Mouse (Mus musculus): ENCODE data around the gene Muc3a. TPM values are rescaled to one million over a fixed set of nuclear protein-coding genes. Genes with fewer than 3 reads are reported as not detected.

Muc3a gene
- polyA plus RNA-seq, 1 experiment from 2014 or later, result 0.14 TPM

DNA sequence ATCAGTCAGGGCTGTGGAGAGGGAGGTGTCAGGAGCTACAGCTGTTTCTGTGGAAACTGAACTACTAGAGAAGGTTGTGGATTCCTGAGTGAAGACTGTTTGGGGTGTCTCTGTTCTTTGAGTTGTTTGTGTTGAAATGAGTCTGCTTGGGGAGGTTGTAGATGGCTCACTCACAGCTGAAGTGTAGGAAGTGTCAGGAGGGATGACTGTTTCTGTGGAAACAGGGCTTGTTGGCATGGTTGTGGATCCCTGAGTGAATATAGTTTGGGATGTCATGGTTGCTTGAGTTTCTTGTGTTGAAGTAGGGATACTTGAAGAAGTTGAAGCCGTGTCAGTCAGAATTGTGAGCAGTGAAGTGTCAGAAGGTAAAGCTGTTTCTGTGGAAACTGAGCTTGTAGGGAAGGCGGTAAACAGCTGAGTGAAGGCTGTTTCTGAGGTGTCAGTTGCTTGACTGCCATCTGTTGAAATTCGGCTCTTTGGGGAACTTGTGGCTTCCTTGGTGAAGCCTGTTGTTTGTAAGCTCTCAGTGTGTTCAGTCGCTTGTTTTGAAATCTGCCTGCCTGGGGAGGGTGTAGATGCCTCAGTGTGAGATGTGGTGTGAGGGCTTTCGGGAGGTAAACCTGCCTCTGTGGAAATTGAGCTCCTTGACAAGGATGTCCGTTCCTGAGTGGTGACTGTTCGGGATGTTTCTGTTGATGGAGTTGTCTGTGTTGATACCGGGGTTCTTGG lies 32.4 kb downstream of the Muc3a start:
- H3K27me3 ChIP-seq (ENCODE audit: control insufficient read depth, insufficient read depth, low read length), result no peaks in the 10 kb centered on the region
- no peak for DNase-seq
- H3K4me1 ChIP-seq (ENCODE audit: control insufficient read depth, insufficient read depth, low read length), result no peaks in the 10 kb centered on the region
- no peaks in the 10 kb centered on the region for H3K9me3 ChIP-seq (ENCODE audit: control insufficient read depth, low read length)
- H3K36me3 ChIP-seq (ENCODE audit: control insufficient read depth, insufficient read depth, low read length), result no peaks in the 10 kb centered on the region
- no peak overlapping the region for H3K27ac ChIP-seq (replicated peaks; ENCODE audit: low read depth, low read length)
- WGBS, result 80% methylated on average over 8 of the region's 8 CpGs
- H3K4me3 ChIP-seq (replicated peaks; ENCODE audit: low read depth, low read length), result no peak overlapping the region
- ATAC-seq (ENCODE audit: low FRiP score, low TSS enrichment), result no peak
- H3K9ac ChIP-seq (replicated peaks; ENCODE audit: low read length), result no peak overlapping the region
- H3K4me2 ChIP-seq (ENCODE audit: low read length), result no peak overlapping the region

DNA sequence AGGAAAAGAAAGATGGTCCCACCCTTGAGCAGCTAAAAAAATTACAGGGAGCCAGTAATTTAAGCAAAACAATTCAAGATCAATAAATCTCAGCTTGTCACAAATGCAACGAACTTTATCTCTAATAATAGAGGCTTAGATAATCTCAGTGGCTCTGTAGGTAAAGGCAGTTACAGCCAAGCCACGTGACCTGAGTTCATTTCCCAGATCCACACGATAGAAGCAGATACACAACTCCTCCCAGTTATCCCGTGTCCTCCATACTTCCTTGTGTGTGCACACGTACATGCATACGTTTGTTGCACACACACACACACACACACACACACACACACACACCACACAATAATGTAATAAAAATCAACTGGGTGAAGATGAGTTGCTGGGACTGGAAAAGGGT lies 38.2 kb downstream of the Muc3a start:
- H3K4me1 ChIP-seq (ENCODE audit: control insufficient read depth, insufficient read depth, low read length), result no peaks in the 10 kb centered on the region
- 89% methylated on average over 6 of the region's 6 CpGs for WGBS
- DNase-seq, result no peak
- no peaks in the 10 kb centered on the region for H3K27me3 ChIP-seq (ENCODE audit: control insufficient read depth, insufficient read depth, low read length)
- H3K36me3 ChIP-seq (ENCODE audit: control insufficient read depth, insufficient read depth, low read length), result no peaks in the 10 kb centered on the region
- ATAC-seq (ENCODE audit: low FRiP score, low TSS enrichment), result no peak
- no peak overlapping the region for H3K4me2 ChIP-seq (ENCODE audit: low read length)
- no peaks in the 10 kb centered on the region for H3K9me3 ChIP-seq (ENCODE audit: control insufficient read depth, low read length)
- no peak overlapping the region for H3K27ac ChIP-seq (replicated peaks; ENCODE audit: low read depth, low read length)
- H3K9ac ChIP-seq (replicated peaks; ENCODE audit: low read length), result no peak overlapping the region
- H3K4me3 ChIP-seq (replicated peaks; ENCODE audit: low read depth, low read length), result no peak overlapping the region

DNA sequence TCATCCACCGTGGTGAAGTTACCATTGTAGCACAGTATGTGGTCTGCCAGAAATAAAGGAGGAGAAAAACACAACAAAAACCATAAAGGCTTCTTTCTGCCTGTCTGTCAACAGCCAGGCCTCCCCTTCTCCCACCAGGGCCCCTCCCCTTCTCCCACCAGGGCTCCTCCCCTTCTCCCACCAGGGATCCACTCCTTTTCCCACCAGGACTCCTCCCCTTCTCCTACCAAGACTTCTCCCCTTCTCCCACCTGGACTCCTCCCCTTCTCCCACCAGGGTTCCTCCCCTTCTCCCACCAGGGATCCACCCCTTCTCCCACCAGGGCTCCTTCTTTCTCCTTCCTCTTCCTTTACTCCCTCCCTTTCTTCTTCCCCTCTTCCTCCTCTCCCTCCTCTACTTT lies 39.6 kb downstream of the Muc3a start:
- WGBS, result 0% methylated on average over 1 of the region's 1 CpGs
- no peaks in the 10 kb centered on the region for H3K27me3 ChIP-seq (ENCODE audit: control insufficient read depth, insufficient read depth, low read length)
- no peak for ATAC-seq (ENCODE audit: low FRiP score, low TSS enrichment)
- no peak overlapping the region for H3K4me2 ChIP-seq (ENCODE audit: low read length)
- no peak overlapping the region for H3K9ac ChIP-seq (replicated peaks; ENCODE audit: low read length)
- no peak for DNase-seq
- H3K4me3 ChIP-seq (replicated peaks; ENCODE audit: low read depth, low read length), result no peak overlapping the region
- no peak overlapping the region for H3K27ac ChIP-seq (replicated peaks; ENCODE audit: low read depth, low read length)
- H3K9me3 ChIP-seq (ENCODE audit: control insufficient read depth, low read length), result no peaks in the 10 kb centered on the region
- H3K36me3 ChIP-seq (ENCODE audit: control insufficient read depth, insufficient read depth, low read length), result no peaks in the 10 kb centered on the region
- H3K4me1 ChIP-seq (ENCODE audit: control insufficient read depth, insufficient read depth, low read length), result no peaks in the 10 kb centered on the region

DNA sequence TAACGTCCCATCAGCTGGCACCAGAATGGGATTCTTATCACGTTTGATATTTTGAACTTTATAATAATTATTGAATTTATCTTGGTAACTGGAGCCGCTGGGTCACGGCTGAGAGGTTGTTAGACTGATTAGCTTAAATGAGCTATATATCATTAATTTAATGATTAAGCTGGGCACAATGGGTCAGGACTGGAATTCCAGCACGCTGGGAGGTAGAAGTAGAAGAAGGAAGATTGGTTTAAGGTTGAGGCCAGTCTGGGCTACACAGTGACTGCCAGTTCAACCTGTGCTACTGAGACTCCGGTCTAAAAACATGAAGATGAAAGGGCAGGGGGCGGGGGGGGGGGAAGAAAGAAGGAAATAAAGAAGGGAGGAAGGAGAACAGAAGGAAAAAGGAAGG lies 40.7 kb downstream of the Muc3a start:
- no peak overlapping the region for H3K4me2 ChIP-seq (ENCODE audit: low read length)
- no peak overlapping the region for H3K4me3 ChIP-seq (replicated peaks; ENCODE audit: low read depth, low read length)
- no peaks in the 10 kb centered on the region for H3K4me1 ChIP-seq (ENCODE audit: control insufficient read depth, insufficient read depth, low read length)
- H3K27ac ChIP-seq (replicated peaks; ENCODE audit: low read depth, low read length), result no peak overlapping the region
- ATAC-seq (ENCODE audit: low FRiP score, low TSS enrichment), result no peak
- no peaks in the 10 kb centered on the region for H3K36me3 ChIP-seq (ENCODE audit: control insufficient read depth, insufficient read depth, low read length)
- no peak for DNase-seq
- no peaks in the 10 kb centered on the region for H3K27me3 ChIP-seq (ENCODE audit: control insufficient read depth, insufficient read depth, low read length)
- no peak overlapping the region for H3K9ac ChIP-seq (replicated peaks; ENCODE audit: low read length)
- H3K9me3 ChIP-seq (ENCODE audit: control insufficient read depth, low read length), result no peaks in the 10 kb centered on the region
- 80% methylated on average over 7 of the region's 7 CpGs for WGBS

- ATAC-seq (ENCODE audit: low FRiP score, low TSS enrichment) (no peak), DNase-seq (no peak)
- 85% methylated on average over 9 of the region's 9 CpGs for WGBS
Observed at GRCm38 (mm10) chr5:137170836-137171380, 41.3 kb downstream of the Muc3a start.

DNA sequence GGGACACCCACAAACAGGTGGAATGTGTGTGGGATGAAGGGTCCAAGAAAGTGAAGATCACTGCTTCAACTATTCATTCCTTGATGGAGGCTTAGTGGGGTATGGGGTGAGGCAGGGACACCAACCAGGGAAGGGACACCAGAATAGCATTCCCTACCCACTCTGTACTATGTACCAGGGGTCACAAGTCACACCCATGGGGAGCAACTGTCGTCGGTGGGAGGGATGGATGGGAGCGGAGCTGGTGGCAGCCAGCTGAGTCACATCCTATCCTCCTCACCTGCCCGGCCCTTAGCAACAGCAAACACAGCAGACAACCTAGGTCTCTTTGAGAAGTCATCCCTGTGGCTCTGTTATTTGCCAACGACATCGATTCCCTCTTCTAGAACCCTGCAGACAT lies 44.6 kb downstream of the Muc3a start:
- no peak overlapping the region for H3K27ac ChIP-seq (replicated peaks; ENCODE audit: low read depth, low read length)
- H3K4me1 ChIP-seq (ENCODE audit: control insufficient read depth, insufficient read depth, low read length), result no peaks in the 10 kb centered on the region
- no peak overlapping the region for H3K4me3 ChIP-seq (replicated peaks; ENCODE audit: low read depth, low read length)
- H3K27me3 ChIP-seq (ENCODE audit: control insufficient read depth, insufficient read depth, low read length), result no peaks in the 10 kb centered on the region
- WGBS, result 73% methylated on average over 6 of the region's 6 CpGs
- DNase-seq, result no peak
- no peak overlapping the region for H3K9ac ChIP-seq (replicated peaks; ENCODE audit: low read length)
- ATAC-seq (ENCODE audit: low FRiP score, low TSS enrichment), result no peak
- H3K9me3 ChIP-seq (ENCODE audit: control insufficient read depth, low read length), result no peaks in the 10 kb centered on the region
- H3K36me3 ChIP-seq (ENCODE audit: control insufficient read depth, insufficient read depth, low read length), result no peaks in the 10 kb centered on the region
- H3K4me2 ChIP-seq (ENCODE audit: low read length), result no peak overlapping the region

More at GRCm38 (mm10) chr5:137170836-137171380, 41.3 kb downstream of the Muc3a start:
- Histone ChIP-seq H3K27me3 (ENCODE audit: control insufficient read depth, insufficient read depth, low read length) (no peaks in the 10 kb centered on the region), H3K36me3 (ENCODE audit: control insufficient read depth, insufficient read depth, low read length) (no peaks in the 10 kb centered on the region), H3K9me3 (ENCODE audit: control insufficient read depth, low read length) (no peaks in the 10 kb centered on the region), H3K4me2 (ENCODE audit: low read length) (no peak overlapping the region), H3K4me1 (ENCODE audit: control insufficient read depth, insufficient read depth, low read length) (no peaks in the 10 kb centered on the region), H3K4me3 (replicated peaks; ENCODE audit: low read depth, low read length) (no peak overlapping the region), H3K27ac (replicated peaks; ENCODE audit: low read depth, low read length) (no peak overlapping the region), H3K9ac (replicated peaks; ENCODE audit: low read length) (no peak overlapping the region)

DNA sequence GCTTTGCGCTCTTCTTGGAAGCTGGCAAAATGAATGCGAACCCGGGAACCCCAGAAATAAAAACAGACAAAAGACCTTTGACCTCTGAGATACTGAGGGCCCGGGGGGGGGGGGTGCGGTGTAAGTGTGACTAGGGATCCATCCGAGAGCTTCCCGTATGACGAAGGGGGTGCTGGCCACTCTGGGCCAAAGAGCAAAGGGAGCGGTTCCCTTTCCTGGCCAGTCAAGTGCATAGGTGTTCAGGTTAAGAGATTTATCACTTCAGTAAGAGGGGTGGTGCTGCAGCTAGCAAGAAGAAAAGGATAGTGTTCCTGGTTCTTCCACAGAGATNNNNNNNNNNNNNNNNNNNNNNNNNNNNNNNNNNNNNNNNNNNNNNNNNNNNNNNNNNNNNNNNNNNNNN lies 46.2 kb downstream of the Muc3a start:
- no peak overlapping the region for H3K27ac ChIP-seq (replicated peaks; ENCODE audit: low read depth, low read length)
- 84% methylated on average over 9 of the region's 9 CpGs for WGBS
- DNase-seq, result no peak

DNA sequence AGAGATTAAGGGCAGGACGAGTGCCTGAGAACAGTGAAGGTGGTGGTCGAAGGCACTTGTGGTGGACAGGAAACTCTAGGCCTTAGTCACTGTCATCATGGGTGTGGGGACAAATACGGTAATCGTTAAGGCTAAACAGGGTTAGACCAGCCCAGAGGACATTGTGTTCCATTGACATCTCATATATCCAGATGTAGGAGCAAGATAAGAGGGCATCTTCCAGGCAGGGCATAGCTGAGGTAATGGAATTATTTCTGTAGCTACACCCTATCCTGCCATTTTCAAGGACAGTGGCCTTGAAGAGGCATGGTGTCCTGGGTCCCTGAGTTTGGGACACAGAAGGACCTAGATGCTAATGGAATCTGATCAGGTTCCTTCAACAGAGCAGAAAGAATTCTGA lies 50.3 kb downstream of the Muc3a start:
- no peak overlapping the region for H3K9ac ChIP-seq (replicated peaks; ENCODE audit: low read length)
- no peak overlapping the region for H3K4me3 ChIP-seq (replicated peaks; ENCODE audit: low read depth, low read length)
- H3K36me3 ChIP-seq (ENCODE audit: control insufficient read depth, insufficient read depth, low read length), result no peaks in the 10 kb centered on the region
- H3K9me3 ChIP-seq (ENCODE audit: control insufficient read depth, low read length), result no peaks in the 10 kb centered on the region
- 72% methylated on average over 4 of the region's 4 CpGs for WGBS
- ATAC-seq (ENCODE audit: low FRiP score, low TSS enrichment) (no peak), DNase-seq (no peak)
- H3K4me2 ChIP-seq (ENCODE audit: low read length), result no peak overlapping the region
- H3K4me1 ChIP-seq (ENCODE audit: control insufficient read depth, insufficient read depth, low read length), result no peaks in the 10 kb centered on the region
- no peaks in the 10 kb centered on the region for H3K27me3 ChIP-seq (ENCODE audit: control insufficient read depth, insufficient read depth, low read length)
- no peak overlapping the region for H3K27ac ChIP-seq (replicated peaks; ENCODE audit: low read depth, low read length)

More for the DNA sequence above, 46.2 kb downstream of the Muc3a start:
- no peak overlapping the region for H3K4me3 ChIP-seq (replicated peaks; ENCODE audit: low read depth, low read length)
- H3K36me3 ChIP-seq (ENCODE audit: control insufficient read depth, insufficient read depth, low read length), result no peaks in the 10 kb centered on the region
- no peaks in the 10 kb centered on the region for H3K4me1 ChIP-seq (ENCODE audit: control insufficient read depth, insufficient read depth, low read length)
- ATAC-seq (ENCODE audit: low FRiP score, low TSS enrichment), result no peak
- no peak overlapping the region for H3K4me2 ChIP-seq (ENCODE audit: low read length)
- H3K9me3 ChIP-seq (ENCODE audit: control insufficient read depth, low read length), result no peaks in the 10 kb centered on the region
- no peak overlapping the region for H3K9ac ChIP-seq (replicated peaks; ENCODE audit: low read length)
- H3K27me3 ChIP-seq (ENCODE audit: control insufficient read depth, insufficient read depth, low read length), result no peaks in the 10 kb centered on the region

GRCm38 (mm10) chr5:137159461-137159860 lies 52.7 kb downstream of the Muc3a start:
- H3K4me2 ChIP-seq (ENCODE audit: low read length), result no peak overlapping the region
- DNase-seq, result peak; percentile 5

More at GRCm38 (mm10) chr5:137159461-137159860, 52.7 kb downstream of the Muc3a start:
- Histone ChIP-seq H3K27me3 (ENCODE audit: control insufficient read depth, insufficient read depth, low read length) (no peaks in the 10 kb centered on the region), H3K4me1 (ENCODE audit: control insufficient read depth, insufficient read depth, low read length) (no peaks in the 10 kb centered on the region), H3K36me3 (ENCODE audit: control insufficient read depth, insufficient read depth, low read length) (no peaks in the 10 kb centered on the region), H3K4me3 (replicated peaks; ENCODE audit: low read depth, low read length) (no peak overlapping the region), H3K9me3 (ENCODE audit: control insufficient read depth, low read length) (peaks cover 5% of the 10 kb centered on the region; the same call in 1 of the 2 replicates), H3K27ac (replicated peaks; ENCODE audit: low read depth, low read length) (no peak overlapping the region), H3K9ac (replicated peaks; ENCODE audit: low read length) (no peak overlapping the region)
- ATAC-seq (ENCODE audit: low FRiP score, low TSS enrichment), result no peak
- 38% methylated on average over 11 of the region's 11 CpGs for WGBS
